Mouse (Mus musculus): ENCODE measurements around the gene Samhd1.

DNA sequence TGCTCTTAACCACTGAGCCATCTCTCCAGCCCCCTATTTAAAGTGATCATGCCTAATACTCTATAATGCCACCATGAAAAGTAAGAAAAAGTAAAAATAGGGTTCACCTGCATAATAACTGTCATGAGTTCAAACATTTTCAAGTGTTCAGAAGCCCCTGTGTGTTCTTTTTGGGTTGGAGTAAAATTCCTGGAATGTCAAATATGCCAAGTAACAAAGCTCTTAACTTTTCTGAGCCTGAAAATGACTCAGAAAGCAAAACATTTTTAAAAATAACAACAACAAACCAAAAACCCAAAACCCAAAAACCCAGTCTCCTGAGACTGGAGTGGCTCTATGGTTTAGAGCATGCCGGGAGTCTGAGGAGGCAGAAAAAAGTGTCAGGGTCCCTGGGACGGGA, 29.0 kb upstream of the Samhd1 start:
- TF ChIP-seq CTCF (IDR thresholded peaks at IDR 0.05; ENCODE audit: low read depth, low read length) (no peak), POLR2A (IDR thresholded peaks at IDR 0.05; ENCODE audit: extremely low read depth, insufficient read depth, low read length) (no peak)
